Mouse (Mus musculus): ENCODE data around the gene Cyth1. TPM values are rescaled to one million over a fixed set of nuclear protein-coding genes. Genes with fewer than 3 reads are reported as not detected.
A peak's percentile ranks its signal among the peaks of the same experiment; 100 is the strongest.

Gene Cyth1
- polyA plus RNA-seq, 1 experiment = 19.6 TPM

DNA sequence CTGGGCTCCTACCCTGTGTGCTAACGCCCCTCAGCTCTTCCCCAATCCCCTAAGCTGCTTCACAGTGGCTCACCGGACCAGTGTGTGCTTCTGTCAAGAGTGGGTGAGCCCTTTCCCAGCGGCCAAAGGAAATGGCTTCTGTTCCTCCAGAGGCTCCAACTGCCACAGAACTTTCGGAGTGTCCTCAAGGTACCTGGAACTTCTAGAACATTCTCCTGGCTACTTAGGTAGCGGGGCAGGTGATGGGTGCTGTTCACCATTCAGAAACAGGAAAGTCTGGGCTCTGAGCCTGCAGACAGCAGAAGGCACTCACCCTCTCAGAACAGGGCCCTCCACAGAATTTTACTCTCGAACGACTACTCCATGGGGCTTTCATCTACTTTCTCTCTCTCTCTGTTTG is 117.9 kb downstream of the Cyth1 start, which contains the start of gene Dnah17:
Dnah17 (minus strand) TSS at position 101 of the 400 bp plus-strand sequence.
- H3K4me1 ChIP-seq (ENCODE audit: control insufficient read depth, insufficient read depth, insufficient read length, low read length) = peaks cover 19% of the 10 kb centered on the region
- WGBS = 83% methylated on average over 7 of the region's 7 CpGs
- no peaks in the 10 kb centered on the region for H3K27me3 ChIP-seq (ENCODE audit: control insufficient read depth, insufficient read depth, low read length)
- H3K36me3 ChIP-seq (ENCODE audit: control insufficient read depth, insufficient read depth, low read length) = no peaks in the 10 kb centered on the region
- no peak within 1 kb of the TSS for H3K4me3 ChIP-seq (ENCODE audit: low read depth, low read length)
- no peak for TF ChIP-seq POLR2A (IDR thresholded peaks at IDR 0.05; ENCODE audit: low read depth, low read length)
- no peak for TF ChIP-seq CTCF (IDR thresholded peaks at IDR 0.05; ENCODE audit: extremely low read depth, insufficient read length, insufficient replicate concordance, low read depth, low read length)
- H3K27ac ChIP-seq (ENCODE audit: insufficient read depth, low read depth, low read length) = no peak within 1 kb of the TSS

DNA sequence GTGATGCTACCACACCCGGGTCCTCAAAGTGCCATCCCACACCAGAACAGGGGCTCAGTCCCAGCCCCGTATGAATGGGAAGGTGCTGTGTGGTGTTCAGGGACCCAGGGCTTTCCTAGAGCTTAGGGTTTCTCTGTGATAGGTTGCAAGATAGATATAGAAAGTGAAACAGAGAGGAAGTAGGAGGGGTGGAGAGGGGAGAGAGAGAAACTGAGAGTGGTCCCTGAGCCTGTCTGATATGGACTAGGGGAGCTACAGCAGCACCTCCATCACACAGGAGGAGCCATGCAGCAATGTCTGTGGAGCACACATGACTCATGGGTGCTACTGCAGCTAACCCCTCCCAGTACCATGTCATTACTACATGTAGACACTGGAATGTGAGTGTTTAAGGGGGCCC is 118.6 kb downstream of the Cyth1 start:
- 86% methylated on average over 2 of the region's 2 CpGs for WGBS
- H3K27me3 ChIP-seq (ENCODE audit: control insufficient read depth, insufficient read depth, low read length) = no peaks in the 10 kb centered on the region
- H3K4me1 ChIP-seq (ENCODE audit: control insufficient read depth, insufficient read depth, insufficient read length, low read length) = peaks cover 19% of the 10 kb centered on the region
- no peak overlapping the region for H3K27ac ChIP-seq (ENCODE audit: insufficient read depth, low read depth, low read length)
- no peak overlapping the region for H3K4me3 ChIP-seq (ENCODE audit: low read depth, low read length)
- TF ChIP-seq CTCF (IDR thresholded peaks at IDR 0.05; ENCODE audit: extremely low read depth, insufficient read length, insufficient replicate concordance, low read depth, low read length) (no peak), POLR2A (IDR thresholded peaks at IDR 0.05; ENCODE audit: low read depth, low read length) (no peak)
- no peaks in the 10 kb centered on the region for H3K36me3 ChIP-seq (ENCODE audit: control insufficient read depth, insufficient read depth, low read length)

DNA sequence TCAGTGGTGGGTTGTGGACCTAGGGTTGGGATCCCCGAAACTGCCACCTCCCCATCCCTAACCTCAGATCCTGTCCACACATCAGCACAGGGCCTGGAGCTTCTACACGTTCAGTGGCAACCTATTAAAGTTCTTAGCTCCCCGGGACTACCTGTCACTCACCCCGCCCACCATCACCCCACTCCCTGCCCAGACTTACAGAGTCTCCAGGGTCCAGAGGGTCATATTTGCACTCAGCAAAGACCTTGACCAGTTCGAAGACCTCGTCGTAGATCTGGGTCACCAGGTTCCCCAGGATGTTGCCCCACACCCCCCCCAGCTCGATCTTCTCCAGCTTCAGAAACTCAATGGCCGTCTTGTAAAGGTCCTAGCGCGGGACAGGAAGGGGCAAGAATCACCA is 126.8 kb downstream of the Cyth1 start:
- 58% methylated on average over 11 of the region's 11 CpGs for WGBS
- H3K27me3 ChIP-seq (ENCODE audit: control insufficient read depth, insufficient read depth, low read length) = no peaks in the 10 kb centered on the region
- no peaks in the 10 kb centered on the region for H3K36me3 ChIP-seq (ENCODE audit: control insufficient read depth, insufficient read depth, low read length)
- H3K27ac ChIP-seq (ENCODE audit: insufficient read depth, low read depth, low read length) = no peak overlapping the region
- TF ChIP-seq POLR2A (IDR thresholded peaks at IDR 0.05; ENCODE audit: low read depth, low read length) (no peak), CTCF (IDR thresholded peaks at IDR 0.05; ENCODE audit: extremely low read depth, insufficient read length, insufficient replicate concordance, low read depth, low read length) (no peak)
- H3K4me1 ChIP-seq (ENCODE audit: control insufficient read depth, insufficient read depth, insufficient read length, low read length) = no peaks in the 10 kb centered on the region
- no peak overlapping the region for H3K4me3 ChIP-seq (ENCODE audit: low read depth, low read length)

GRCm38 (mm10) chr11:118118777-118119176 is 129.6 kb downstream of the Cyth1 start:
- Histone ChIP-seq H3K4me3 (ENCODE audit: low read depth, low read length) (no peak overlapping the region), H3K27me3 (ENCODE audit: control insufficient read depth, insufficient read depth, low read length) (no peaks in the 10 kb centered on the region), H3K27ac (ENCODE audit: insufficient read depth, low read depth, low read length) (no peak overlapping the region), H3K36me3 (ENCODE audit: control insufficient read depth, insufficient read depth, low read length) (no peaks in the 10 kb centered on the region), H3K4me1 (ENCODE audit: control insufficient read depth, insufficient read depth, insufficient read length, low read length) (no peaks in the 10 kb centered on the region; the same call in 1 of the 2 replicates)
- TF ChIP-seq CTCF (IDR thresholded peaks at IDR 0.05; ENCODE audit: extremely low read depth, insufficient read length, insufficient replicate concordance, low read depth, low read length) = no peak
- no peak for TF ChIP-seq POLR2A (IDR thresholded peaks at IDR 0.05; ENCODE audit: low read depth, low read length)
- WGBS = 66% methylated on average over 8 of the region's 8 CpGs

GRCm38 (mm10) chr11:118114581-118115110 is 133.7 kb downstream of the Cyth1 start:
- no peak for TF ChIP-seq POLR2A (IDR thresholded peaks at IDR 0.05; ENCODE audit: low read depth, low read length)
- no peak for TF ChIP-seq CTCF (IDR thresholded peaks at IDR 0.05; ENCODE audit: extremely low read depth, insufficient read length, insufficient replicate concordance, low read depth, low read length)
- 67% methylated on average over 8 of the region's 8 CpGs for WGBS
- H3K4me3 ChIP-seq (ENCODE audit: low read depth, low read length) = no peak overlapping the region
- no peak overlapping the region for H3K27ac ChIP-seq (ENCODE audit: insufficient read depth, low read depth, low read length)
- H3K4me1 ChIP-seq (ENCODE audit: control insufficient read depth, insufficient read depth, insufficient read length, low read length) = no peaks in the 10 kb centered on the region; the same call in 1 of the 2 replicates
- H3K36me3 ChIP-seq (ENCODE audit: control insufficient read depth, insufficient read depth, low read length) = no peaks in the 10 kb centered on the region
- H3K27me3 ChIP-seq (ENCODE audit: control insufficient read depth, insufficient read depth, low read length) = no peaks in the 10 kb centered on the region

GRCm38 (mm10) chr11:118113516-118114205 is 134.7 kb downstream of the Cyth1 start:
- Histone ChIP-seq H3K27me3 (ENCODE audit: control insufficient read depth, insufficient read depth, low read length) (no peaks in the 10 kb centered on the region), H3K36me3 (ENCODE audit: control insufficient read depth, insufficient read depth, low read length) (no peaks in the 10 kb centered on the region), H3K27ac (ENCODE audit: insufficient read depth, low read depth, low read length) (no peak overlapping the region), H3K4me3 (ENCODE audit: low read depth, low read length) (no peak overlapping the region), H3K4me1 (ENCODE audit: control insufficient read depth, insufficient read depth, insufficient read length, low read length) (no peaks in the 10 kb centered on the region; the same call in 1 of the 2 replicates)
- 71% methylated on average over 14 of the region's 14 CpGs for WGBS
- no peak for TF ChIP-seq CTCF (IDR thresholded peaks at IDR 0.05; ENCODE audit: extremely low read depth, insufficient read length, insufficient replicate concordance, low read depth, low read length)
- TF ChIP-seq POLR2A (IDR thresholded peaks at IDR 0.05; ENCODE audit: low read depth, low read length) = no peak

DNA sequence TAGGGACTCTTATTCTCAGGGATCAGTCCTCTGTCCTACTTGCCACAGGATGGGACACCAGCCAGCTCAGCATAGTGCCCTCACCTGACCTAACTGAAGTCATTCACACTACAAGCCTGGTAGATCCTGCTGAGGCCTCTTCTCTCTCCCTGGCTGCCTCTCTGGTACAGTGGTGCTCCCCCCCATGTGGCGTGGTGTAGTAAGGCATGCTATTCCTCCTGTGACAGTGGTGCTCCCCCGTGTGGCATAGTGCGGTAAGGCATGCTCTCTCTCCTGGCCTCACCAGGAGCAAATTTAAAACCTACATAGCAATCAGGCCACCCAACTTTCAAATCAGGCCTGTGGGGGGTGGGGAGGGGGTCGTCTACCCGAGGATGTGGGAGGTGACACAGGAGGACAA is 144.4 kb downstream of the Cyth1 start:
- no peak overlapping the region for H3K27ac ChIP-seq (ENCODE audit: insufficient read depth, low read depth, low read length)
- TF ChIP-seq POLR2A (IDR thresholded peaks at IDR 0.05; ENCODE audit: low read depth, low read length) = no peak
- TF ChIP-seq CTCF (IDR thresholded peaks at IDR 0.05; ENCODE audit: extremely low read depth, insufficient read length, insufficient replicate concordance, low read depth, low read length) = peak; percentile 99
- under 1% methylated on average over 5 of the region's 5 CpGs for WGBS
- H3K36me3 ChIP-seq (ENCODE audit: control insufficient read depth, insufficient read depth, low read length) = no peaks in the 10 kb centered on the region
- no peak overlapping the region for H3K4me3 ChIP-seq (ENCODE audit: low read depth, low read length)
- H3K27me3 ChIP-seq (ENCODE audit: control insufficient read depth, insufficient read depth, low read length) = no peaks in the 10 kb centered on the region
- H3K4me1 ChIP-seq (ENCODE audit: control insufficient read depth, insufficient read depth, insufficient read length, low read length) = no peaks in the 10 kb centered on the region
